Mouse (Mus musculus) ovary, postnatal 14 days (tissue): ENCODE measurements around the gene Hamp2.
"Not testable (repeated sequence)": the region's sequence is repeated elsewhere in the genome, so short reads cannot be mapped to it uniquely, and the experiment has no call there.

Experiments
- DNase-seq: peaks from one replicate; pipeline ENCODE4 v3.0.0; 2022; ENCODE audit warnings: low spot score

The Hamp2 gene

GRCm38 (mm10) chr7:30953459-30953858 is 29.0 kb upstream of the Hamp2 start:
- no peak for DNase-seq

DNA sequence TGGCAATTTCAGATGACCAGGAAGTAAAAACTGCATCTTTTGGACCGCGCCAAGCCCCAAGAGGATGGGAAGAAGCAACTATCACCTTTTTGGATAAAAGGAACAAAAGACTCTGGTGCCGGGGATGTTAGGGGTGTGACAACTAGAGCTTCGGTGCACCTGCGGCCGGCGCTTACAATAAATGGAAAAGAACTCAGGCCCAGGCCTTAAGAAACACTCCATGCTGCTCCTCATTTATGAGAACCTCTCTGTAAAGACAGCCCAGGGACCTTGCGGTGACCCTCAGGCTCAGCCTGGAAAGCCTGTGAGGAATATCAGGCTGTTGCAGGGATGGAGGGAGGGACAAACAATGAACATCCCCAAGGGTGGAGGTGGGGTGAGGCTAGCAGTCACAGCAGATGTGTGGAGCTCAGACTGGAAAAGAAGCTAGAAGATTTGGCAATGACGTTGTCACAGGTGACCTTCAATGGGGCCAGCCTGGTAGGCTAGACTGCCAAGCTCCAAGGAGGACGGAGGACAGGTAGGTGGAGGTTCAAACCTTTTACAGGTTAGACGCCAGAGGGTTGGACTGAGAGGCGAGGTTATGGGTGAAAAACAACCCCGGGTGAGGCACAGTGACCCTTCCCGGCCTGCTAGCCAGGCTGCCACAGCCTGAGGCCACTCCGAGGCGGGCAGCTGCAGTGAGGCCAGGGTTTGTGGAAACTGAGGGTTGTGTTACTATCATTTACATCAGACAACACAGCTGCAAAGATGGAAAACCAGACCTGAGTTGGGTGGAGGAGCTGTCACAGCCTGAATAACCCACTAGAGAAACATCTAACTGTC is 28.2 kb upstream of the Hamp2 start:
- DNase-seq, result no peak

GRCm38 (mm10) chr7:30949902-30950301 is 25.4 kb upstream of the Hamp2 start:
- DNase-seq, result not testable (repeated sequence)

GRCm38 (mm10) chr7:30945876-30946275 is 21.4 kb upstream of the Hamp2 start:
- DNase-seq, result no peak

DNA sequence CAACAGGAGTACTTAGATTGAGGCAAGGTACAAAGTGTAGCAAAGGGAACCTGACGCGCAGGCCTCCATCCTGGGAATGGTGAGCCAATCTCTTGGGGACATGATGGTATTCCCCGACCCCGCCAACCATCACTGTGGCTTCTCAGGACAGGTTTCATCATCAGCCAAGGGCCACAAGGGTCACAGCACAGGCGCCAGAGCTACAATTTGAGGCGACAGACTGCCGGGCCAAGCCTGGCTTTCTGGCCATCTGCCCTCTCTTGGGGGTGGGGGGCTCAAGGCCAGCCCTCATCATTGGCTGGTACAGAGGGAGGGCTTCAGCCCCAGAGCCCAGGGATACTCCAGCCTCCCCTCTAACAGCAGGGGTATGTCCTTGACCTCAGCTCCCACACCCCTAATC is 21.0 kb upstream of the Hamp2 start:
- not testable (repeated sequence) for DNase-seq

DNA sequence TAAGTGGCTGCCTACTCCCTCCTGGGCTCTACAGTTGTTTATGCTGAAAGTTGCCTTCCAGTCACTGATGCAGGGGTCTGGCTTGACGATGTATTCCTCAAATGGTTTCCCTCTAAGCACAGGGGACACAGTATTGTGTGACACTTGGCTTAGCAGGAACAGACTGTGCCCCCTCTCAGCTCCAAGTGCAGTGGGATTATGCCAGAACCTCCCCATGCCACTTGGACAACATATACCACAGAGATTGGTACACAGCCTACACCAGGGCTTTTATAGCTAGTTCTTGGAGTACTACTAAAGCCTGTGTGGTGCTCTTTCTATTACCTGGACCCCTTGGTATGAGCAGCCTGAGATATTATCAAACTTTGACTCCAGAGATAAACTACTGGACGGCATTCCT is 20.2 kb upstream of the Hamp2 start:
- not testable (repeated sequence) for DNase-seq

- no peak for DNase-seq
Measured at GRCm38 (mm10) chr7:30943909-30944635, 19.6 kb upstream of the Hamp2 start, which contains the start of gene Hamp. Hamp (minus strand) TSS chr7:30944032.

DNA sequence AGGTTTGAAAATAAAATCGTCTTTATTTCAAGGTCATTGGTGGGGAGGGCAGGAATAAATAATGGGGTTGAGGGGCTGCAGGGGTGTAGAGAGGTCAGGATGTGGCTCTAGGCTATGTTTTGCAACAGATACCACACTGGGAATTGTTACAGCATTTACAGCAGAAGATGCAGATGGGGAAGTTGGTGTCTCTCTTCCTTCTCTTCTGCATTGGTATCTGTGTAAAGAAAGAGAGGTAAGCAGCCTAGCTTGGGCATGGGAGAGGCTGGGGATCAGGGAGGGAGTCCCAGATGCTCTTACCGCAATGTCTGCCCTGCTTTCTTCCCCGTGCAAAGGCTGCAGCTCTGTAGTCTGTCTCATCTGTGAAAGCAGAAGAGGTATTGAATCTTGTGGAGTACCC is 17.9 kb upstream of the Hamp2 start:
- DNase-seq, result not testable (repeated sequence)

- DNase-seq, result not testable (repeated sequence)
Measured at GRCm38 (mm10) chr7:30940070-30940469, 15.6 kb upstream of the Hamp2 start.

DNA sequence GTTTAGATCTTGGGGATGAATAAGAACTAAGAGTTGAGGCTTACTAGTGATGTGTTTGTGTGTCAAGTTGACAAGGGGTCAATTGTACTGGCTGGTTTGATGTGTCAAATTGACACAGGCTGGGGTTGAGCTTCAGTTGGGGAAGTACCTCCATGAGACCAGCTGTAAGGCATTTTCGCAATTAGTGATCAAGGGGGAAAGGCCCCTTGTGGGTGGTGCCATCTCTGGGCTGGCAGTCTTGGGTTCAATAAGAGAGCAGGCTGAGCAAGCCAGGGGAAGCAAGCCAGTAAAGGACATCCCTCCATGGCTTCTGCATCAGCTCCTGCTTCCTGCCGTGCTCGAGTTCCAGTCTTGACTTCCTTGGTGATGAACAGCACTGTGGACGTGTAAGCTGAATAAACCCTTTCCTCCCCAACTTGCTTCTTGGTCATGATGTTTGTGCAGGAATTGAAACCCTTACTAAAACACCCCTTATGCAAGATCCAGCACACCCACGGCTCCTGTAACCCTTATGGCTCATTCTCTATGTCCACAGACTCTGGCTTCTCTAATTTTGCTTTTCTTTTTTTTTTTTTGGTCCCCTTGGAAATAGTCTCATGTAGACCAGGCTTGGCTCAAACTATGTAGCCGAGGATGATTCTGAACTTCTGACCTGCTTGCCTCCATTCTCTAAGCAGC is 11.1 kb upstream of the Hamp2 start:
- DNase-seq, result not testable (repeated sequence)

DNA sequence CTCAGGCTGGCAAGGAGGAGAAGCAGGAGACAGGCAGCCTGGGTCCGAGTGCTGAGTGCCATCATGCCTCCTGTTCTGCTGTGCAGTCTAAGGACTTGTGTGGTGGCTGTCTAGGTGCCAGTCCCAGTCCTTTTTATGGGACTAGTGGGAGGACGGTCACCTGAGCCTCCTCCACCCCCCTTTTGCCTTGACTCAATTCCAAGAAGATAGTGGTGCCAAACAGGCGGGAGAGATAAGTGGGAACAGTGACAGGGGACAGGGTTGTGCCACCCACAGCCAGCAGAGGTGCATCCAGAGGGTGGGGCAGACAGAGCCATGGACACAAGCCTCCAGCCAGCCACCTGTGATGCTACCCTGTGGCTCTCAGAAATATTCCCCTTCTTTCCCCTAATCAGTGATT is 410 bp downstream of the Hamp2 start:
- DNase-seq, result no peak

- DNase-seq, result not testable (repeated sequence)
Measured at GRCm38 (mm10) chr7:30922490-30922889, 2.0 kb downstream of the Hamp2 start.

GRCm38 (mm10) chr7:30920217-30920616 is 4.3 kb downstream of the Hamp2 start:
- DNase-seq, result no peak

DNA sequence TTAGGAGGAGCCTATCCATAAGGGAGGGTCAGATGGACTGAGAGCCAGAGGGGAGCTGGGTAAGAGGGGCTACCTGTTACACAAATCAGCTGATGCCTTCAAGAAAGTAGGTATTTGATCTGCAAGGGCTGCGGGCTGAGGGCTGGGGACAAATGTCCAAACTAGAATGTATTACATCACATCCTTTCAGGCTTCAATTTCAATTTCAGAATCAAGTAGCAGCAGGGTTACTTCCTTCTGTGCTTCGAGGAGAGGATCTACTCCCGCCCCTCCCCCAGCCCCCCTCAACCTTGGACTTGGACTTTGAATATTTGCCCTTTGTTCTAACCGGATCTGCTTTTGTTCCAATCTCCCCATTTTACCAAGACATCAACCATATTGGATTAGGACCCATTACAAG is 7.3 kb downstream of the Hamp2 start:
- DNase-seq, result no peak

- no peak for DNase-seq
Measured at GRCm38 (mm10) chr7:30916713-30917112, 7.8 kb downstream of the Hamp2 start.

- DNase-seq, result no peak
Measured at GRCm38 (mm10) chr7:30914732-30915131, 9.7 kb downstream of the Hamp2 start, which contains the start of gene Mag. Mag (minus strand) TSS chr7:30914873.

DNA sequence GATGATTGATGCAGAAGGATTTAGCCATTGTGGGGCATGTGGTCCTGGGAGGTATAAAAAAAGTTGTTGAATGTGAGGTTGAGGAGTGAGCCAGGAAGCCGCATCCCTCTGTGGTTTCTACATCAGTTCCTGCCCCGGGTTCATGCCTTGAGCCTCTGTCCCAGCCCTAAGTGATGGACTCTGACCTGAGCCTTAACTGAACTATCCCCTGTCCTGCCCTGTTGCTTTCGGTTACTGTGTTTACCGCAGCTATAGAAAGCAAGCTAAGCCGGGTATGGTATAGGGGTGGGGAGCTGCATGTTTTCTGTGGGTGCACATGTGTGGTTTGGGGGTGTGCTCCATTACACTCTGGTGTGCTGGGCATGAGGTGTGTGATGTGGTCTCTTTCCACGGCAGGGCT is 14.7 kb downstream of the Hamp2 start:
- DNase-seq, result no peak

- no peak for DNase-seq
Measured at GRCm38 (mm10) chr7:30908992-30909431, 15.5 kb downstream of the Hamp2 start.

- no peak for DNase-seq
Measured at GRCm38 (mm10) chr7:30908277-30908991, 16.0 kb downstream of the Hamp2 start.

DNA sequence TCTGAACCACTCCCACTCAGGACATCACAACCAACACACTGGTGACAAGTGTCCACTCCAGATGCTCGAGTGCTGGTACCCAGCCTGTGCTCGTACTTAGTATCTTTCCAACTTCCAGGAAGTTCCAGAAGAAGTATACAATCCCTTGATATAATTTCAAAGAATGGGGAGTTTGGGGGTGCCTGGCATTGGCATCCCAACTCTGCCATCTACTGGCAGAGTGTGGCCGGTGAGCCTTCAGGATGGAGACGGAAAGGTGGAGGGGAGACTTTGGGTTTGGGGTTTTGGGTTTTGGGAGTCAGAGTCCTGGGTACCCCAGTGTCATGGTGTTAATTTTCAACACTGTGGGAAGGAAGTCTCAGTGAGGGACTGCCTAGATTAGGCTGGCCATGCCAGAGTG is 20.4 kb downstream of the Hamp2 start:
- DNase-seq, result no peak

DNA sequence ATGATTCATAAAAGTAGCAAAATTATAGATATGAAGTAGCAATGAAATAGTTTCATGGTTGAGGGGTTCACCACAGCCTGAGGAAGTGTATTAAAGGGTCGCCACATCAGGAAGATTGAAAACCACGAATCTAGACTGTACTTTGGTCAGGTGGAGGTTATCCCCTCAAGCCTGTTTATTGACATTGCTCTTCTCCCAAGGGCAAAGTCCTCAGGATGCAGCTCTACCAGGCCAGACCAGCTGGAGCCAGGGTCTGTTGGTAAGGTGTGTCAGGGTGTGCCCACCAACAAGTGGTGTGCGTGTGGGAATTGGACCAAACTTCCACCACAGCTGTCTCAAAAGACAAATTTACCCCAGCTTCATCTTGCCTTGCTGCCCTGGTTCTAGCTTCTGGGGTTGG is 29.3 kb downstream of the Hamp2 start:
- DNase-seq, result no peak

DNA sequence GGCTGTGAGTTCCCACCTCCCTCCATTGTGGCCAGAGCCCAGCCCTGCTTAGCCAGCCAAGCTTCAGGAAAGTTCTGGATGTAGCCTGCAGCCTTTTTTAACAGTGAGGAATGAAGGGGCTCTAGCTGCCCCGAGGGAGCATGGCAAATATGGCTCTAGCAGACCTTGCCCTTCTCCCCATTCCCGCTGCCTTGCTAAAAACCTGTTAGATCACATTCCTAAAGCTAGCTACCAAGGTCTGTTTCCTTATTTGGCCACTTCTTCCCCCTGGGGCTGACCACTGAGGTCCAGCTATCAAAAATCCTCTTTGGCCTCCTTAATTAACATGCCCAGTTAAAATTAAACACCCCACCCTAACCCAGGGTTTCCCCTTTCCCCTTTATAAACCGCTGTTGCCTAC is 32.0 kb downstream of the Hamp2 start:
- DNase-seq, result no peak
